Mouse (Mus musculus) embryonic facial prominence, embryonic 11.5 days (tissue): ENCODE measurements around the gene Hpcal1. TPM values are rescaled to one million over a fixed set of nuclear protein-coding genes. Genes with fewer than 3 reads are reported as not detected.
A peak's percentile ranks its signal among the peaks of the same experiment; 100 is the strongest.

Experiments
- ATAC-seq: fragments of 200-750 bp; cut with Nextera tagmentation; replicated peaks from 2 replicates; pipeline ENCODE4 v1.8.0; 2017; ENCODE audit warnings: low read depth; ENCODE audit not compliant: insufficient number of reproducible peaks, low FRiP score, low TSS enrichment
- DNase-seq: peaks from one replicate; pipeline ENCODE4 v3.0.0-alpha.2; 2015; ENCODE audit warnings: low spot score
- H3K27ac ChIP-seq: fragments of 300-500 bp; sonication (generic); replicated peaks from 2 replicates; pipeline ENCODE4 v1.5.1; 2014; ENCODE audit warnings: mild to moderate bottlenecking, low read depth, low read length, control low read depth
- H3K27me3 ChIP-seq: fragments of 300-500 bp; sonication (generic); 2 replicates; pipeline ENCODE4 v1.6.1; 2014; ENCODE audit warnings: mild to moderate bottlenecking, low read length, moderate library complexity, mixed read lengths; ENCODE audit not compliant: control insufficient read depth, insufficient read depth
- H3K36me3 ChIP-seq: fragments of 300-500 bp; sonication (generic); replicated peaks from 2 replicates; pipeline ENCODE4 v1.6.1; 2014; ENCODE audit warnings: low read depth, mild to moderate bottlenecking, low read length, moderate library complexity, mixed read lengths; ENCODE audit not compliant: control insufficient read depth, insufficient read depth
- H3K4me1 ChIP-seq: fragments of 300-500 bp; sonication (generic); 2 replicates; pipeline ENCODE4 v1.6.1; 2014; ENCODE audit warnings: low read length, mixed read lengths; ENCODE audit not compliant: control insufficient read depth, insufficient read depth
- H3K4me2 ChIP-seq: fragments of 300-500 bp; sonication (generic); 2 replicates; pipeline ENCODE4 v1.6.1; 2014; ENCODE audit warnings: low read depth, mild to moderate bottlenecking, control low read depth, low read length, moderate library complexity
- H3K4me3 ChIP-seq: fragments of 300-500 bp; sonication (generic); 2 replicates; pipeline ENCODE4 v1.5.1; 2014; ENCODE audit warnings: low read depth, low read length, control low read depth
- H3K9ac ChIP-seq: fragments of 300-500 bp; sonication (generic); replicated peaks from 2 replicates; pipeline ENCODE4 v1.6.1; 2014; ENCODE audit warnings: mild to moderate bottlenecking, control low read depth, low read length
- H3K9me3 ChIP-seq: fragments of 300-500 bp; sonication (generic); replicated peaks from 2 replicates; pipeline ENCODE4 v1.6.1; 2016; ENCODE audit warnings: mild to moderate bottlenecking, low read length, inconsistent platforms, mixed read lengths; ENCODE audit not compliant: control insufficient read depth
- WGBS: fragments of 180-500 bp; shearing (Covaris S2); extraction: QIAGEN DNeasy Blood & Tissue Kit; methylation state at CpG from one replicate; pipeline ENCODE4 v1.1.7; 2014; 5-methylcytosine and 5-hydroxymethylcytosine counted together
- polyA plus RNA-seq: library from polyadenylated mRNA; unstranded; fragments of >200 nt; fragmentation: Nextera tagmentation; extraction: Ambion mirVana; gene quantifications from 2 replicates; pipeline ENCODE4 v1.2.1, GENCODE M21; 2014

Hpcal1 gene
- polyA plus RNA-seq, 1 experiment from 2014 or later: 35.1 TPM

DNA sequence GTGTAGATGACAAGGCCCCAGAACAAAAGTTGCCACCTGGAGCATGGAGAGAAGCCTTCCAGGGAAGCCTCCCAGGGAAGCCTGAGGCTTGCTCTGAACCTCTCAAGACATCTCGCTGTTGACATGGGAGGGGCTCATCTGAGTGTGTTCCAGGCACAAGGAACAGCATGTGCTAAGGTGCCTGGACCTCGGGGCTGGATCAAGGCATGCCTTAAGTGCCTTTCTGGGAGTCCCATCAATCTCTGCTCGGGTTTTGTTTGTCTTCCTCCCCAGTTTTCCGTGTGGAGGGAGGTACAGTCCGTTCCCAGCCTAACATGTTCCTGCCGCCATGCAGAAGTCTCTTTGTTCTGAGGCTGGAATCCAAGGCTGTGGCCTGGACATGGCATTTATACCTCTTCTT is 33.3 kb downstream of the Hpcal1 start:
- H3K4me1 ChIP-seq: no peaks in the 10 kb centered on the region; the same call in 1 of the 2 replicates
- no peak overlapping the region for H3K4me3 ChIP-seq
- 83% methylated on average over 6 of the region's 6 CpGs for WGBS
- H3K36me3 ChIP-seq: no peaks in the 10 kb centered on the region
- H3K4me2 ChIP-seq: no peak overlapping the region
- no peak overlapping the region for H3K27ac ChIP-seq
- no peak for DNase-seq
- H3K9ac ChIP-seq: no peak overlapping the region
- no peak for ATAC-seq
- no peaks in the 10 kb centered on the region for H3K27me3 ChIP-seq
- no peaks in the 10 kb centered on the region for H3K9me3 ChIP-seq

DNA sequence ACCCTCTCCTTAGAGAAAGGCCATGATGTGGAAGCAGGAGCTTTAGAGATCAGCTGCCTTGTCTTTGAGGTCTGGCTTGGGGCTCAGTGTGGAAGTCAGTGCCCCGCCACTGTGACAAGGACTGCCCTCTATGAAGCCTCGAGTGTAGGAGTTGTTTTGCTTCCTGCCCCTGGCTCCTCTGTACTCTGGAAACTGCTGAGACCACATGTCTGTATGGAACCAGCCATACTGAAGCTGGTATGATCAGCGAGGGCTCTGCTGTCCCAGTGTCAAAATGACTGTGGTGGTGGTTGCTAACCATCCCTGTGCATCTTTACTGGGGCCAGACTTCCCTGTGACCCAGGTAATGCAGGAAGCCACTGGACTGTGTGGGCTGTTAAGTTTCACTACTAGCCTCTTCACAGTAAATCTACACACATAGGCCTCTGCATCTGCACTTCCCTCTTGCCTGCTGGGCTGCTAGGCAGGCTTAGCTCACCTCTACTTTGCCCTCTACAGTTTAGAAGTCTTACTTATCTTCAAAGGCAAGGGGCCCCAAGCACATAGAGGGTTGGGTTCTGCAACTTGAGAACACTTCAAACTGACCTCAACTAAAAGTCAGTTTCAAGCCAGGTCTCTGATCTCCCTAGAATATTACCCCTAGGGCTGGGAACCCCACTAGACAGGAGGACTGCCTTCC is 33.9 kb downstream of the Hpcal1 start:
- no peaks in the 10 kb centered on the region; the same call in 1 of the 2 replicates for H3K4me1 ChIP-seq
- no peak overlapping the region for H3K4me3 ChIP-seq
- no peaks in the 10 kb centered on the region for H3K9me3 ChIP-seq
- no peak overlapping the region for H3K27ac ChIP-seq
- no peak overlapping the region for H3K9ac ChIP-seq
- no peak overlapping the region for H3K4me2 ChIP-seq
- H3K36me3 ChIP-seq: no peaks in the 10 kb centered on the region
- ATAC-seq (no peak), DNase-seq (peak; percentile 33)
- 70% methylated on average over 3 of the region's 3 CpGs for WGBS
- H3K27me3 ChIP-seq: no peaks in the 10 kb centered on the region

DNA sequence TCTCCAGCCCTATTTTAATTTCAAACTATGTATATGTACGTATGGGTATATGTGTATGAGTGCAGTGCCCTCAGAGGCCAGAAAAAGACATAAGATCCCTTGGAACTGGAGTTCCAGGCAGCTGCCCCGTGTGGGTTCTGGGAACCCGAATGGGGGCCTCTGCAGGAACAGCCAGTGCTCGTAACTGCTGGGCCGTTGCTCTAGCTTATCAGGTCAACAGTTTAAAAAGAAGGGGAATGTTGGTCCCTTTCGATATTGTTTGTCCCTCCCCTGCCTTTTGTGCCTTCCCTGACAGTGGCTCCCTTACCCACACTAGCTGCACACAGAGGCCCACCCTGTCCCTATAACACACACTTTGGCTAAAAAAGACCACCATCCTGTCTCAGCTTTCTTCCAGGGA is 34.9 kb downstream of the Hpcal1 start:
- WGBS: 77% methylated on average over 6 of the region's 6 CpGs
- H3K9me3 ChIP-seq: no peaks in the 10 kb centered on the region
- H3K4me3 ChIP-seq: no peak overlapping the region
- no peak overlapping the region for H3K9ac ChIP-seq
- no peaks in the 10 kb centered on the region for H3K36me3 ChIP-seq
- ATAC-seq (no peak), DNase-seq (no peak)
- H3K4me1 ChIP-seq: no peaks in the 10 kb centered on the region; the same call in 1 of the 2 replicates
- no peak overlapping the region for H3K27ac ChIP-seq
- H3K4me2 ChIP-seq: no peak overlapping the region
- H3K27me3 ChIP-seq: no peaks in the 10 kb centered on the region

DNA sequence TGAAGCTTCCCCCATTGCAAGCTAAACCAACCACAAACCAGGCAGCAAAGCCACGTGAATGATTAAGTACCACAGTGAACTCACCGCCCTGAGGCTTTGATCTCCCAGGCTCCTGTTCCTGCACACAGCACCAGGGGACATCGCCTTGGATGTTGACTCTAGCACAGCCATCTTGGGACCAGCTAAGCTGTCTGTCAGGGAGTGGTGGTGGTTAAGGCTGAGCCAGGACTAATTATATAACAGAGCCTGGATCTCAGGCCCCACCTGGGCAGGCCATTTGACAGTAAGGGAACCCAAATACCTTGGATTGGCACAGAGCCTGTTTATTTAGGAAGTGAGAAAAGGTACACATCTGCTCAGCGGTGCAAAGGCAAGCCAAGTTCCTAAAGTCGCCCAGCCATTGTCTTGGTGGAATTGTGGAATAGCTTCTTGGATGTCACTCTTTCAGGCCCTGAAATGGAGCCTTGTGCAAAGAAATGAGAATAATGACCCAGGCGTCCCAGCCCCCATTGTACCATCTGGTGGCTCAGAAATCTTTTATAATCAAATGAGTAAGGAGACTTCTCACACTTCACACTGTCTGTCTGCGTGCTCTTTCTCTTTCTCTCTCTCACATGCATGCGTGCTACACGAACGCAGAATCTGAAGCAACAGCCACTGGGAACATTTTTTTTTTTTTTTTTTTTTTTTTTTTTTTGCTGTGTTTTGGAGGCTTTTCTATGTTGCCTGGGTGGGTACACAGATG is 36.1 kb downstream of the Hpcal1 start:
- Histone ChIP-seq H3K9ac (no peak overlapping the region), H3K27ac (no peak overlapping the region), H3K9me3 (no peaks in the 10 kb centered on the region), H3K36me3 (no peaks in the 10 kb centered on the region), H3K27me3 (no peaks in the 10 kb centered on the region), H3K4me1 (no peaks in the 10 kb centered on the region; the same call in 1 of the 2 replicates), H3K4me3 (no peak overlapping the region), H3K4me2 (no peak overlapping the region)
- ATAC-seq: no peak
- peak; percentile 15 for DNase-seq
- WGBS: 67% methylated on average over 10 of the region's 10 CpGs

DNA sequence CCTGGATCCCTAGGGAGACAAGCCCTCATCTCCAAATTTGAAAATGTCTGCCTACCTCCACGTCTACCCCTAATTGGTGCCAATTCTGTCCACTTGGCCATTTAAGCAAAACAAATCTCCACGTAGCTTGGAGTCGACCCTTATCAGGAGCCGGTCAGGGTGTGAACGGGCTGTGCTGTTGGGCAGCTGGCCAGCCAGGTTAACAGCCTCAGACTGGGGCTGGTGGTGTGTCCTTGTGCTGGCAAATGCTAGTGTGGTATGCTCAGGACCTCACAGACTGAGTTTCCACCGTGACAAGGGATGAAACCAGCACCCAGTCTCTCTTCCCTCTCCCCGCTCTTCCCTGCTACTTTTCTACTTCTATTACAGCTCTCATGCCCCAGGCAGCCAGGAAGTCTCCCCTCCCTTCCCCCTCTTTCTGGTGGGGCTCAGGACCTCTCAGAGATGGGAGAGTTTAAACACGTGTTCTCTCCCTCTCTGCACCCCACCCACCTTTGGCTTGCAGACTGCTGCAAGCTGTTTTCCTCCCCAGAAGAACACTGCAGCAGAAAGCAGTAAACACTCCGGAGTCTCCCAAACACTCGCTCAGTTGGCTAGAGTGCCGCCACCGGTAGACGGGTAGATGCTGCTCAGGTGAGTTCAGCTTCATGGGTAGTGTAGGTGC is 37.2 kb downstream of the Hpcal1 start:
- Histone ChIP-seq H3K4me3 (no peak overlapping the region), H3K36me3 (no peaks in the 10 kb centered on the region), H3K4me2 (no peak overlapping the region), H3K9ac (no peak overlapping the region), H3K27ac (no peak overlapping the region), H3K27me3 (no peaks in the 10 kb centered on the region), H3K9me3 (no peaks in the 10 kb centered on the region), H3K4me1 (no peaks in the 10 kb centered on the region; the same call in 1 of the 2 replicates)
- no peak for DNase-seq
- no peak for ATAC-seq
- 59% methylated on average over 13 of the region's 13 CpGs for WGBS

DNA sequence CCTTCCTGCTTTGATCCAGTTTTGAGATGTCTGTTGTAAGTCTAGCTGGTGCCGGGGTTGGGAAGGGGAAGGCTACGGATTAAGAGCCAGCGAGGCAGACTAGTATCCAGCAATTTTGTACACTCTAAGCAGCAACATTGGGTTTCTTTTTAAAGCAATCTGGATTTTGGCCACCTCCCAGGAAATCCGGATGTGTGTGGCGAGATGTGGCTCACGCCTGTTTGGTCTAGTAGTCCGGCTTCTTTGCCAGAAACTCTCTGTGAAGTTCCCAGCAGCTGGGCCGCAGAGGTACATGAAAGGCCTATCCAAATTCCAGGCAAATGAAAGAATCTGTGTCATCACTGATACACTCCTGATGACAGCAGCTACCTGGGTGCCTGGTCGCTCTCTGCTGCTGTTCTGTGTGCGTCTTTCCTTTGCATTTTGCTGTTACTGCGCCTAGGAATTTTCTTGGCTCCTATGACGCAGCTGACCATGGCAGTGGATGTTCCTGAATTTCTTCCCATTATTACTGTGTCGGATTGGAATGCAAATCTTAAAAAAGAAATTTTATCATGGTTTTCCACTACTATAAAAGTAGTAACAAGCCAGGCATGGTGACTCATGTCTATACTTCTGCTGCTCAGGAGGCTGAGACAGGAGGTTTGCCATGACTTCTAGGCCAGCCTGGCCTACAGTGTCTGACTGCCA is 38.7 kb downstream of the Hpcal1 start:
- WGBS: 90% methylated on average over 13 of the region's 13 CpGs
- H3K4me1 ChIP-seq: no peaks in the 10 kb centered on the region; the same call in none of the 2 replicates
- ATAC-seq: no peak

DNA sequence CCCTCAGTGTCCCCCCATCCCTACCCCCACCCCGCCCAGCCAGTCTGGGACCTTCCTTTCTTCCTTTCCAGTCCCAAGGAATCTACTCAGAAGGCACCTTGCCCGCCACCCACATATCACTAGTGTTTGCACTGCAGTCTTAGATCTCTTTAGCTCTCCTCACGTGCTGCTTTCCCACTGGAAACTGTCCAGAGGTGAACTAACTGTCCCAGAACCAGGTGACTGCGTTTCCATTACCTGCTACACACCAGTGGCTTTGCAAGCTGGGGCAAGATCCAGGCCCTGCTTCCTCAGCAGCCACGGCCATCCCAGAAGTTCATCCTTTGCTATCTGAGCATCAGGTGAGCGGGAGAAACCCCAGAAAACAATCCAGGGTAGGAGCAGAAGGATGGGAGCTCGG is 41.4 kb downstream of the Hpcal1 start:
- Histone ChIP-seq H3K4me2 (no peak overlapping the region), H3K9me3 (no peaks in the 10 kb centered on the region), H3K4me3 (no peak overlapping the region), H3K36me3 (no peaks in the 10 kb centered on the region), H3K9ac (no peak overlapping the region), H3K27ac (no peak overlapping the region), H3K27me3 (no peaks in the 10 kb centered on the region), H3K4me1 (no peaks in the 10 kb centered on the region; the same call in 1 of the 2 replicates)
- no peak for DNase-seq
- WGBS: 78% methylated on average over 7 of the region's 7 CpGs
- no peak for ATAC-seq

More for the DNA sequence above, 38.7 kb downstream of the Hpcal1 start:
- no peaks in the 10 kb centered on the region for H3K9me3 ChIP-seq
- no peaks in the 10 kb centered on the region for H3K36me3 ChIP-seq
- DNase-seq: no peak
- H3K27me3 ChIP-seq: no peaks in the 10 kb centered on the region
- H3K9ac ChIP-seq: no peak overlapping the region
- H3K4me3 ChIP-seq: no peak overlapping the region
- H3K27ac ChIP-seq: no peak overlapping the region
- no peak overlapping the region for H3K4me2 ChIP-seq
